Mouse (Mus musculus) right cerebral cortex, postnatal 14 days (tissue): ENCODE measurements around the gene Plpp3.
"Not testable (repeated sequence)": the region's sequence is repeated elsewhere in the genome, so short reads cannot be mapped to it uniquely, and the experiment has no call there.

Experiments used
- DNase-seq: peaks from one replicate; pipeline ENCODE4 v3.0.0; 2022

Plpp3 gene

GRCm38 (mm10) chr4:105260893-105261769 is 104.0 kb downstream of the Plpp3 start:
- no peak for DNase-seq

- no peak for DNase-seq
Observed at GRCm38 (mm10) chr4:105262358-105262757, 105.2 kb downstream of the Plpp3 start.

GRCm38 (mm10) chr4:105263600-105263999 is 106.5 kb downstream of the Plpp3 start:
- no peak for DNase-seq

GRCm38 (mm10) chr4:105265041-105265440 is 107.9 kb downstream of the Plpp3 start:
- no peak for DNase-seq

- no peak for DNase-seq
Observed at GRCm38 (mm10) chr4:105265678-105266077, 108.5 kb downstream of the Plpp3 start.

- DNase-seq: no peak
Observed at GRCm38 (mm10) chr4:105268202-105268730, 111.1 kb downstream of the Plpp3 start.

GRCm38 (mm10) chr4:105269398-105269797 is 112.3 kb downstream of the Plpp3 start:
- DNase-seq: not testable (repeated sequence)

GRCm38 (mm10) chr4:105271166-105271565 is 114.0 kb downstream of the Plpp3 start:
- no peak for DNase-seq

- DNase-seq: no peak
Observed at GRCm38 (mm10) chr4:105273034-105273433, 115.9 kb downstream of the Plpp3 start.

GRCm38 (mm10) chr4:105273486-105273885 is 116.3 kb downstream of the Plpp3 start:
- no peak for DNase-seq

GRCm38 (mm10) chr4:105275616-105276015 is 118.5 kb downstream of the Plpp3 start:
- DNase-seq: no peak

GRCm38 (mm10) chr4:105276062-105276795 is 119.1 kb downstream of the Plpp3 start:
- DNase-seq: no peak

GRCm38 (mm10) chr4:105278161-105278560 is 121.0 kb downstream of the Plpp3 start:
- no peak for DNase-seq

GRCm38 (mm10) chr4:105278571-105279410 is 121.6 kb downstream of the Plpp3 start:
- no peak for DNase-seq

GRCm38 (mm10) chr4:105279806-105280205 is 122.7 kb downstream of the Plpp3 start:
- no peak for DNase-seq

GRCm38 (mm10) chr4:105281751-105282231 is 124.6 kb downstream of the Plpp3 start:
- DNase-seq: no peak
